Mouse (Mus musculus) liver, adult (tissue): ENCODE results near the gene Nfic.

Source experiments
- GATA4 ChIP-seq: IDR thresholded peaks from 2 replicates; pipeline ENCODE4 v1.6.1; 2014; ENCODE audit warnings: mild to moderate bottlenecking, low read length; ENCODE audit not compliant: insufficient replicate concordance

Gene Nfic

GRCm38 (mm10) chr10:81430831-81431525, 24.5 kb downstream of the Nfic start:
- TF ChIP-seq GATA4: no peak

- no peak for TF ChIP-seq GATA4
Measured at GRCm38 (mm10) chr10:81430141-81430830, 25.1 kb downstream of the Nfic start.

GRCm38 (mm10) chr10:81429605-81430061, 25.8 kb downstream of the Nfic start:
- TF ChIP-seq GATA4: no peak

GRCm38 (mm10) chr10:81429092-81429491, 26.3 kb downstream of the Nfic start:
- TF ChIP-seq GATA4: no peak

GRCm38 (mm10) chr10:81428507-81428870, 26.9 kb downstream of the Nfic start:
- TF ChIP-seq GATA4: no peak

GRCm38 (mm10) chr10:81427804-81428506, 27.5 kb downstream of the Nfic start:
- TF ChIP-seq GATA4: no peak

GRCm38 (mm10) chr10:81427327-81427726, 28.1 kb downstream of the Nfic start:
- no peak for TF ChIP-seq GATA4

GRCm38 (mm10) chr10:81426897-81427296, 28.5 kb downstream of the Nfic start:
- no peak for TF ChIP-seq GATA4

GRCm38 (mm10) chr10:81426081-81426671, 29.3 kb downstream of the Nfic start:
- TF ChIP-seq GATA4: no peak

GRCm38 (mm10) chr10:81425236-81425850, 30.1 kb downstream of the Nfic start:
- TF ChIP-seq GATA4: no peak

- peak; percentile 12; the same call in 1 of the 2 replicates for TF ChIP-seq GATA4
Measured at GRCm38 (mm10) chr10:81424246-81425051, 31.0 kb downstream of the Nfic start.

GRCm38 (mm10) chr10:81423476-81424245, 31.8 kb downstream of the Nfic start:
- TF ChIP-seq GATA4: no peak

GRCm38 (mm10) chr10:81422661-81423217, 32.7 kb downstream of the Nfic start:
- no peak for TF ChIP-seq GATA4

GRCm38 (mm10) chr10:81422191-81422590, 33.2 kb downstream of the Nfic start:
- no peak for TF ChIP-seq GATA4

- no peak for TF ChIP-seq GATA4
Measured at GRCm38 (mm10) chr10:81421797-81422100, 33.7 kb downstream of the Nfic start.
